Comparison of ENCODE assay signal across 8 mouse cellular contexts in genomic region chr9:55540391-55540770, GRCm38 (mm10). TPM values are rescaled to one million over a fixed set of nuclear protein-coding genes. Genes with fewer than 3 reads are reported as not detected.
DNase-seq lines count a peak whose midpoint lies in the region; ATAC-seq and TF ChIP-seq lines count a peak whose summit lies in the region.
"Had no signal": no experiment of that assay in that cellular context is flagged by ENCODE, and none has a peak within 500 bp of the region (broad histone marks: within the 10 kb centered on the region; RNA-seq: fewer than 3 reads in every experiment).

No protein-coding gene starts in this region.

- no peaks in the 10 kb centered on the region for H3K36me3 ChIP-seq in lung, embryonic 16.5 days (ENCODE audit: control insufficient read depth, insufficient read depth, low read length)
- no peaks in the 10 kb centered on the region for H3K36me3 ChIP-seq in forebrain, embryonic 11.5 days (ENCODE audit: control insufficient read depth, insufficient read depth, low read length)
- no peaks in the 10 kb centered on the region for H3K36me3 ChIP-seq in intestine, embryonic 14.5 days (ENCODE audit: control insufficient read depth, insufficient read depth, low read length)
- no peaks in the 10 kb centered on the region for H3K36me3 ChIP-seq in myocyte (ENCODE audit: control insufficient read depth, insufficient read depth)

- no peak overlapping the region for H3ac ChIP-seq in myocyte (ENCODE audit: control insufficient read depth, insufficient read length)

- no peaks in the 10 kb centered on the region for H3K79me2 ChIP-seq in myocyte (ENCODE audit: control insufficient read depth, insufficient read depth)

- peak overlapping the region; percentile 54 for H3K4me3 ChIP-seq in lung, embryonic 16.5 days (ENCODE audit: low read length)
- H3K4me3 ChIP-seq in forebrain, embryonic 11.5 days (ENCODE audit: low read depth, low read length) = peak overlapping the region; percentile 37
- H3K4me3 ChIP-seq in intestine, embryonic 14.5 days (ENCODE audit: low read depth, low read length) = peak overlapping the region; percentile 45
- H3K4me3 ChIP-seq in myocyte = peak overlapping the region; percentile 42

- peaks cover 24% of the 10 kb centered on the region for H3K4me1 ChIP-seq in lung, embryonic 16.5 days (replicated peaks; ENCODE audit: control insufficient read depth, insufficient read depth, low read length)
- peaks cover 14% of the 10 kb centered on the region for H3K4me1 ChIP-seq in forebrain, embryonic 11.5 days (replicated peaks; ENCODE audit: control insufficient read depth, insufficient read depth, low read length)
- H3K4me1 ChIP-seq in intestine, embryonic 14.5 days (replicated peaks; ENCODE audit: control insufficient read depth, insufficient read depth, low read length) = peaks cover 11% of the 10 kb centered on the region; the same call in 1 of the 2 replicates

- DNase-seq in lung, postnatal 36 days = no peak
- peak; percentile 64 for DNase-seq in forebrain, embryonic 11.5 days (ENCODE audit: low spot score)
- DNase-seq in intestine, embryonic 14.5 days (ENCODE audit: low spot score) = no peak
- DNase-seq in adrenal gland, postnatal 4 days (ENCODE audit: low spot score in 2 of 2) = no peak

- H3K9me3 ChIP-seq in lung, embryonic 16.5 days (ENCODE audit: control insufficient read depth, low read length) = no peaks in the 10 kb centered on the region
- no peaks in the 10 kb centered on the region for H3K9me3 ChIP-seq in forebrain, embryonic 11.5 days (ENCODE audit: control insufficient read depth, low read length)
- H3K9me3 ChIP-seq in intestine, embryonic 14.5 days (ENCODE audit: control insufficient read depth, low read length) = no peaks in the 10 kb centered on the region

- peak overlapping the region; percentile 86 for H3K4me2 ChIP-seq in lung, embryonic 16.5 days (ENCODE audit: low read depth, low read length)
- H3K4me2 ChIP-seq in forebrain, embryonic 11.5 days (ENCODE audit: low read depth, low read length, severe bottlenecking) = peak overlapping the region; percentile 69
- H3K4me2 ChIP-seq in intestine, embryonic 14.5 days (ENCODE audit: low read length) = peak overlapping the region; percentile 70
- H3K4me2 ChIP-seq in myocyte (ENCODE audit: low read depth) = peak overlapping the region; percentile 76

- H3K9ac ChIP-seq in lung, embryonic 16.5 days (ENCODE audit: low read length) = no peak overlapping the region
- H3K9ac ChIP-seq in forebrain, embryonic 11.5 days (ENCODE audit: low read length) = peak overlapping the region; percentile 51
- H3K9ac ChIP-seq in intestine, embryonic 14.5 days (ENCODE audit: low read length) = peak overlapping the region; percentile 62

- peaks cover 75% of the 10 kb centered on the region for H3K27me3 ChIP-seq in lung, embryonic 16.5 days (ENCODE audit: control insufficient read depth, insufficient read depth, low read depth, low read length)
- H3K27me3 ChIP-seq in forebrain, embryonic 11.5 days (ENCODE audit: control insufficient read depth, insufficient read depth, low read length) = peaks cover 77% of the 10 kb centered on the region
- H3K27me3 ChIP-seq in intestine, embryonic 14.5 days (replicated peaks; ENCODE audit: control insufficient read depth, insufficient read depth, low read length) = peaks cover 57% of the 10 kb centered on the region
- H3K27me3 ChIP-seq in myocyte (ENCODE audit: control insufficient read depth, insufficient read depth, insufficient read length) = no peaks in the 10 kb centered on the region

- no peak overlapping the region for H3K27ac ChIP-seq in lung, embryonic 16.5 days (ENCODE audit: low read length)
- no peak overlapping the region for H3K27ac ChIP-seq in forebrain, embryonic 11.5 days (ENCODE audit: low read depth, low read length)
- H3K27ac ChIP-seq in intestine, embryonic 14.5 days (ENCODE audit: low read depth) = peak overlapping the region; percentile 77

- under 1% methylated on average over 12 of the region's 12 CpGs for WGBS in lung, embryonic 16.5 days
- whole genome bisulfite sequencing in forebrain, embryonic 11.5 days = 0% methylated on average over 12 of the region's 12 CpGs
- under 1% methylated on average over 12 of the region's 12 CpGs for WGBS in intestine, embryonic 14.5 days

- no peak for TF ChIP-seq POLR2A in myocyte (IDR thresholded peaks at IDR 0.05; ENCODE audit: insufficient read length, low read depth)

- no peak for ATAC-seq in lung, embryonic 16.5 days (ENCODE audit: low read depth)
- peak; percentile 3; the same call in 1 of the 2 replicates for ATAC-seq in forebrain, embryonic 11.5 days (replicated peaks; ENCODE audit: low FRiP score)
- ATAC-seq in intestine, embryonic 14.5 days (replicated peaks; ENCODE audit: low FRiP score, low TSS enrichment, low read depth) = peak; percentile 22; the same call in 1 of the 2 replicates
- no peak for ATAC-seq in inflammation-experienced regulatory T-cells, adult 6 months

TF ChIP-seq in myocyte, 11 proteins besides CTCF, POLR2A, EP300 and RAD21:
- TF ChIP-seq CEBPB (IDR thresholded peaks at IDR 0.05; ENCODE audit: insufficient read depth, poor library complexity, severe bottlenecking) (no peak), MYOD1 (IDR thresholded peaks at IDR 0.05; ENCODE audit: control insufficient read depth in 1 of 3, insufficient read length in 2 of 3, low read depth in 2 of 3) (no peak), USF1 (IDR thresholded peaks at IDR 0.05; ENCODE audit: low read depth) (no peak), SRF (IDR thresholded peaks at IDR 0.05; ENCODE audit: control insufficient read depth, insufficient read length, low read depth) (no peak), POLR2AphosphoS2 (IDR thresholded peaks at IDR 0.05; ENCODE audit: insufficient read length, low read depth) (no peak), E2F4 (IDR thresholded peaks at IDR 0.05; ENCODE audit: insufficient read depth) (no peak), MYOG (IDR thresholded peaks at IDR 0.05; ENCODE audit: control insufficient read depth in 1 of 3, insufficient read depth in 1 of 3, insufficient read length in 2 of 3, low read depth in 2 of 3) (no peak), REST (IDR thresholded peaks at IDR 0.05; ENCODE audit: insufficient read depth, insufficient read length) (no peak), TCF12 (IDR thresholded peaks at IDR 0.05; ENCODE audit: insufficient read depth, poor library complexity, severe bottlenecking) (no peak), TCF3 (IDR thresholded peaks at IDR 0.05; ENCODE audit: insufficient read length, low read depth) (no peak), MAX (IDR thresholded peaks at IDR 0.05; ENCODE audit: low read depth) (no peak)
TF ChIP-seq in myocyte: peak in this region for 0.

RNA-seq across cellular contexts. Expression of gene Isl2, which starts 1.9 kb away (rescaled TPM):
- polyA plus RNA-seq in lung, embryonic 16.5 days (2015; fragmentation: Nextera tagmentation; extraction: Ambion mirVana) = 0.31 TPM in 1 of 2 replicates, not detected in the other
- 0.77 and 0.96 TPM in 2 replicates for polyA plus RNA-seq in forebrain, embryonic 11.5 days (2014; fragmentation: Nextera tagmentation; extraction: Ambion mirVana)
- polyA plus RNA-seq in intestine, embryonic 14.5 days (2014; fragmentation: Nextera tagmentation; extraction: Ambion mirVana) = 6.1 and 6.7 TPM in 2 replicates
- 3.2 TPM for polyA plus RNA-seq in myocyte (2012; fragmentation: generic; extraction: Trizol)
- total RNA-seq in adrenal gland, postnatal 4 days (2021) = not detected
- not detected for polyA plus RNA-seq in inflammation-experienced regulatory T-cells, adult 6 months (2017; shearing (Covaris generic))
- total RNA-seq: layer of hippocampus, postnatal 10 days had no signal

RNA-seq across cellular contexts. Expression of gene Etfa, which starts 28.3 kb away (rescaled TPM):
- polyA plus RNA-seq in lung, embryonic 16.5 days (2015; fragmentation: Nextera tagmentation; extraction: Ambion mirVana) = 216 and 219 TPM in 2 replicates
- 147 and 151 TPM in 2 replicates for polyA plus RNA-seq in forebrain, embryonic 11.5 days (2014; fragmentation: Nextera tagmentation; extraction: Ambion mirVana)
- 222 and 225 TPM in 2 replicates for polyA plus RNA-seq in intestine, embryonic 14.5 days (2014; fragmentation: Nextera tagmentation; extraction: Ambion mirVana)
- polyA plus RNA-seq in myocyte (2012; fragmentation: generic; extraction: Trizol) = 98.3 TPM
- 100 to 1,000 TPM; 408 to 465 TPM for total RNA-seq in adrenal gland, postnatal 4 days (2021)
- 100 to 1,000 TPM; 123 to 175 (median 136) TPM for polyA plus RNA-seq in inflammation-experienced regulatory T-cells, adult 6 months (2017; shearing (Covaris generic))

Comparison
In these comparisons a context has a peak if more than half of its experiments do, and no peak if none do; other contexts are left out.
1. ATAC-seq: peak in forebrain, embryonic 11.5 days (single experiment) and intestine, embryonic 14.5 days (single experiment); none in lung, embryonic 16.5 days (single experiment) and inflammation-experienced regulatory T-cells, adult 6 months (single experiment).
2. Peak in every context shown above with its lines, with median percentiles within 50 percentile points of each other: H3K4me2 ChIP-seq and H3K4me3 ChIP-seq.